Mouse (Mus musculus): ENCODE measurements at regions not wholly inside any gene's neighbourhood (a gene's known extent, or its start where the extent isn't known, plus 50 kb on each side); places are given as distances from the start of the nearest gene placed in this dataset.

DNA sequence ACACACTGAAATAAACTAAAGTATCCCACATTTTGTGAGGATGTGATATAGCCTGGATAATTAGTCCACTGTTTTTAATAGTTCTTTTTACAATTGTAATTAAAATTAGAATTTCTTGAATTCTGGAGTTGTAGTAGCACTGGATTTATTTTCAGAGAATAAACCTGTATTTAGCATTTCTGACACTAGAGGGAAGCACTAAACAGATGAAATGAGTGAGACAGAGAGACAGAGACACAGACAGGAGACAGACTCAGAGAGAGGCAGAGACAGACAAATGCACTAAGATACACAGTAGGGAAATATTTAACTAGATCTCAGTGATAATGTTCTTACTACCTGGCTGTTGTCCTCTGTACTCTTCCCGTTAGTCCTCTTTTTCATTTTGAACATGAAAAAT is 108.6 kb upstream of the Pfkp start:
- no peaks in the 10 kb centered on the region for H3K36me3 ChIP-seq (ENCODE audit: control insufficient read depth, insufficient read depth, low read length)
- H3K27ac ChIP-seq (ENCODE audit: insufficient read depth, low read depth, low read length): no peak overlapping the region
- no peaks in the 10 kb centered on the region for H3K27me3 ChIP-seq (ENCODE audit: control insufficient read depth, insufficient read depth, low read length)
- TF ChIP-seq POLR2A (IDR thresholded peaks at IDR 0.05; ENCODE audit: low read depth, low read length) (no peak), CTCF (IDR thresholded peaks at IDR 0.05; ENCODE audit: extremely low read depth, insufficient read length, insufficient replicate concordance, low read depth, low read length) (no peak)
- H3K4me3 ChIP-seq (ENCODE audit: low read depth, low read length): no peak overlapping the region
- no peaks in the 10 kb centered on the region for H3K4me1 ChIP-seq (ENCODE audit: control insufficient read depth, insufficient read depth, insufficient read length, low read length)
- 61% methylated on average over 1 of the region's 1 CpGs for WGBS

DNA sequence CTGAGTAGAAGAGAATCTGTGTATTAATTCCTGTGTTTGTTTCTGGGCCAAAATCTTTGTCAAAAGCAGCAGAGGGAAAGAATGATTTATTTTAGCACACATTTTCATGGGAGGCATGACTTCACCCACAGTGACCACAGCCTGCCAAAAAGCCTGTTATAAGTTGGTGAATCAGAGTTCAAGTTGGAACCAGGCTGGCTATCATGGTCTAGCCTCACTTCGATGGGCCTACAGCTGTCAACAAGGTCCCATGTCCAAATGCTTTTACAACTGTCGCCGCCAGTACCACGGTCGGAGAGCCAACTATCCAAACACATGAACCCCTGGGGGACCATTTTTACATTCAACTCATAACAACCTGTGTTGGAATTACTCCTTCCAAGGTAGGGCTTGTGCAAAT is 103.0 kb upstream of the Pfkp start:
- no peaks in the 10 kb centered on the region for H3K4me1 ChIP-seq (ENCODE audit: control insufficient read depth, insufficient read depth, insufficient read length, low read length)
- TF ChIP-seq POLR2A (IDR thresholded peaks at IDR 0.05; ENCODE audit: low read depth, low read length): no peak
- no peak overlapping the region for H3K4me3 ChIP-seq (ENCODE audit: low read depth, low read length)
- H3K27ac ChIP-seq (ENCODE audit: insufficient read depth, low read depth, low read length): no peak overlapping the region
- H3K27me3 ChIP-seq (ENCODE audit: control insufficient read depth, insufficient read depth, low read length): no peaks in the 10 kb centered on the region
- WGBS: 84% methylated on average over 5 of the region's 5 CpGs
- H3K36me3 ChIP-seq (ENCODE audit: control insufficient read depth, insufficient read depth, low read length): no peaks in the 10 kb centered on the region

DNA sequence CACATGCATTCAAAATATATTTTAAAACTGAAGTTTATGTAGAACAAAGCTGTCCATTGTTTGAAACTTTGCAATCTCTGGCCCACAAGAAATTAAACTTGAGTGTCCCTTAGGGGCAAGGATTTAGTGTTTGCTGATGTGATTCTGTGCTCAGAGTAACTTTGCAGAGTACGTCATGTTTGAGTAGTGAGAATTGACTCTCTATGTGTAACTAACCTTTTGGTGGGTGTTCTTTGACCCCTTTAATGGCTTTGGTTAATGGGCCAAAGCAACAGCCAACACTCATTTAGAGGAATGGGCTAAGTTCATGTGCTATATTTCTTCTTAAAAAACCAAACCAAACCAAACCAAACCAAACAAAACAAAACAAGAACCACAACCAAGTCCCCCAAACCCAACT is 102.6 kb upstream of the Pfkp start:
- H3K36me3 ChIP-seq (ENCODE audit: control insufficient read depth, insufficient read depth, low read length): no peaks in the 10 kb centered on the region
- no peaks in the 10 kb centered on the region for H3K4me1 ChIP-seq (ENCODE audit: control insufficient read depth, insufficient read depth, insufficient read length, low read length)
- TF ChIP-seq CTCF (IDR thresholded peaks at IDR 0.05; ENCODE audit: extremely low read depth, insufficient read length, insufficient replicate concordance, low read depth, low read length) (no peak), POLR2A (IDR thresholded peaks at IDR 0.05; ENCODE audit: low read depth, low read length) (no peak)
- 45% methylated on average over 1 of the region's 1 CpGs for WGBS
- H3K27ac ChIP-seq (ENCODE audit: insufficient read depth, low read depth, low read length): no peak overlapping the region
- no peaks in the 10 kb centered on the region for H3K27me3 ChIP-seq (ENCODE audit: control insufficient read depth, insufficient read depth, low read length)
- no peak overlapping the region for H3K4me3 ChIP-seq (ENCODE audit: low read depth, low read length)

DNA sequence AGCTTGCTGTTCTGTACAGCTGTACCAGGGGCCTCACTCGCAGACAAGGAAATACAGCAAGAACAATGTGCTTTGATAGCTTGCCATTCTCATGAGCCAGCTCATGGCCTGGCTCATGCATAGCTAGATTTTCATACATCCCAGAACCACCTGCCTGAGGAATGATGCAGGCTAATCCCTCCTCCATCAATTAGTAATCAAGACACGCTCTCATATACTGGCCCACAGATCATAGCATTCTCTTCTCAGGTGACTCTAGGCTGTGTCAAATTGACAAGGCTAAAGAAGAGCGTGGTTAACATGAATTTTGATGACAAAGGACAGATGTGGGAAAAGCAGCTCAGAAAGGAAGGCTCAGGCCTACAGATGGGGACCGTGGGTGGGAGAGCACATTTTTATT is 93.3 kb upstream of the Pfkp start:
- H3K4me3 ChIP-seq (ENCODE audit: low read depth, low read length): no peak overlapping the region
- no peaks in the 10 kb centered on the region for H3K4me1 ChIP-seq (ENCODE audit: control insufficient read depth, insufficient read depth, insufficient read length, low read length)
- no peak overlapping the region for H3K27ac ChIP-seq (ENCODE audit: insufficient read depth, low read depth, low read length)
- no peaks in the 10 kb centered on the region for H3K27me3 ChIP-seq (ENCODE audit: control insufficient read depth, insufficient read depth, low read length)
- no peaks in the 10 kb centered on the region for H3K36me3 ChIP-seq (ENCODE audit: control insufficient read depth, insufficient read depth, low read length)
- TF ChIP-seq CTCF (IDR thresholded peaks at IDR 0.05; ENCODE audit: extremely low read depth, insufficient read length, insufficient replicate concordance, low read depth, low read length) (no peak), POLR2A (IDR thresholded peaks at IDR 0.05; ENCODE audit: low read depth, low read length) (no peak)
- WGBS: 74% methylated on average over 4 of the region's 4 CpGs

DNA sequence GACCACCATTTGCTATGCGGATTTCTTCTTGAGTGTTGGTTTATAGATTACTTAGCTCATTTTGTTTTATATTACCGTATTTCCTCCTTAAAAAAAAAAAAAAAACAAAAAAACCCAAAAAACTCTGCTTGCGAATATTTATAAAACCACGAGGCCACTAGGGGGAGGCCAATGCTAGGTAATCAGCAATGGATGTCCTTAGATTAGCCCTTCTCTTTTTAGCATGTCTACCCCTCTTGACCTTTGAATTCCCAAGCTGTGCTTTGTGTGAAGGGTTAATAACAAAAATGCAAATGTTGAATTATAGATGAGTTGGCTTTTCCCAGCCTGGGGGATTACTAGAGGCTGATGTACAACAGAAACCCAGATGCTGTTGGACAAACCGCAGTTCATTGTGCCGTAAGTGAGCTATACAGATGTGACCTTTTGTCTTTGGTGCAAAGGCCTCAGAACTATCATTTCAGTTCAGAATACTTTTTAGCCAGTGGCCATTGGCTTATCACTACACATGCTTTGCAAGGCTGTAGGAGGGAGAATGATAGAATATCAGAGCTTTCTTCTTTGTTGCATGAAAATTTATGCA is 88.5 kb upstream of the Pfkp start:
- TF ChIP-seq CTCF (IDR thresholded peaks at IDR 0.05; ENCODE audit: extremely low read depth, insufficient read length, insufficient replicate concordance, low read depth, low read length) (no peak), POLR2A (IDR thresholded peaks at IDR 0.05; ENCODE audit: low read depth, low read length) (no peak)
- Histone ChIP-seq H3K4me1 (ENCODE audit: control insufficient read depth, insufficient read depth, insufficient read length, low read length) (no peaks in the 10 kb centered on the region), H3K27me3 (ENCODE audit: control insufficient read depth, insufficient read depth, low read length) (no peaks in the 10 kb centered on the region), H3K4me3 (ENCODE audit: low read depth, low read length) (no peak overlapping the region), H3K27ac (ENCODE audit: insufficient read depth, low read depth, low read length) (no peak overlapping the region), H3K36me3 (ENCODE audit: control insufficient read depth, insufficient read depth, low read length) (no peaks in the 10 kb centered on the region)
- WGBS: 64% methylated on average over 6 of the region's 6 CpGs
